Mouse (Mus musculus) right cerebral cortex, postnatal 36 days (tissue): ENCODE measurements at regions not wholly inside any gene's neighbourhood (a gene's known extent, or its start where the extent isn't known, plus 50 kb on each side); places are given as distances from the start of the nearest gene placed in this dataset.
A peak's percentile ranks its signal among the peaks of the same experiment; 100 is the strongest.

Source experiments
- DNase-seq, 2 experiments: peaks; one replicate each; pipeline ENCODE4 v3.0.0; 2022; ENCODE audit warnings: low spot score in 2 of 2, mixed read lengths in 1 of 2

- no peak for DNase-seq
Measured at GRCm38 (mm10) chr10:100685748-100686147, 95.5 kb downstream of the 1700017N19Rik start.

GRCm38 (mm10) chr10:100695944-100696343 lies 105.7 kb downstream of the 1700017N19Rik start:
- no peak for DNase-seq

- no peak for DNase-seq
Measured at GRCm38 (mm10) chr10:100699206-100699605, 108.9 kb downstream of the 1700017N19Rik start.

GRCm38 (mm10) chr10:100700281-100701205 lies 110.3 kb downstream of the 1700017N19Rik start:
- DNase-seq: no peak

- no peak for DNase-seq
Measured at GRCm38 (mm10) chr10:100701938-100702337, 111.7 kb downstream of the 1700017N19Rik start.

- no peak for DNase-seq
Measured at GRCm38 (mm10) chr10:100716084-100716667, 125.9 kb downstream of the 1700017N19Rik start.

GRCm38 (mm10) chr10:100718574-100718973 lies 128.3 kb downstream of the 1700017N19Rik start:
- DNase-seq: no peak

GRCm38 (mm10) chr10:100741269-100741668 lies 151.0 kb downstream of the 1700017N19Rik start:
- DNase-seq: no peak

- DNase-seq: peak; percentile 28 to 51
Measured at GRCm38 (mm10) chr10:100742065-100742464, 151.8 kb downstream of the 1700017N19Rik start.

- no peak for DNase-seq
Measured at GRCm38 (mm10) chr10:100746151-100746550, 155.9 kb downstream of the 1700017N19Rik start.

GRCm38 (mm10) chr10:100754957-100755356 lies 164.7 kb downstream of the 1700017N19Rik start:
- no peak for DNase-seq

- no peak for DNase-seq
Measured at GRCm38 (mm10) chr10:100774252-100774651, 184.0 kb downstream of the 1700017N19Rik start.

- no peak for DNase-seq
Measured at GRCm38 (mm10) chr10:100792166-100792565, 201.9 kb downstream of the 1700017N19Rik start.

- DNase-seq: no peak
Measured at GRCm38 (mm10) chr10:100792569-100792968, 202.3 kb downstream of the 1700017N19Rik start.

GRCm38 (mm10) chr10:100795215-100795972 lies 205.1 kb downstream of the 1700017N19Rik start:
- DNase-seq: no peak

- DNase-seq: no peak
Measured at GRCm38 (mm10) chr10:100811639-100812038, 221.4 kb downstream of the 1700017N19Rik start.

GRCm38 (mm10) chr10:100834794-100835193 lies 244.5 kb downstream of the 1700017N19Rik start:
- DNase-seq: no peak

GRCm38 (mm10) chr10:100853213-100853612 lies 262.9 kb downstream of the 1700017N19Rik start:
- no peak for DNase-seq

GRCm38 (mm10) chr10:100856509-100856908 lies 266.2 kb downstream of the 1700017N19Rik start:
- no peak for DNase-seq

GRCm38 (mm10) chr10:100865501-100866181 lies 275.4 kb downstream of the 1700017N19Rik start:
- peak; percentile 2 to 20 for DNase-seq

GRCm38 (mm10) chr10:100868360-100868916 lies 278.2 kb downstream of the 1700017N19Rik start:
- DNase-seq: no peak
